10 mouse cellular contexts compared by ENCODE assay signal in genomic region chr12:78981131-78981530, GRCm38 (mm10). TPM values are rescaled to one million over a fixed set of nuclear protein-coding genes. Genes with fewer than 3 reads are reported as not detected.
DNase-seq lines count a peak whose midpoint lies in the region; ATAC-seq and TF ChIP-seq lines count a peak whose summit lies in the region.
"Had no signal": no experiment of that assay in that cellular context is flagged by ENCODE, and none has a peak within 500 bp of the region (broad histone marks: within the 10 kb centered on the region; RNA-seq: fewer than 3 reads in every experiment).

No protein-coding gene starts in this region.

- no peaks in the 10 kb centered on the region for H3K27me3 ChIP-seq in kidney, adult 2 months (replicated peaks; ENCODE audit: control insufficient read depth, insufficient read depth, low read length)
- no peaks in the 10 kb centered on the region for H3K27me3 ChIP-seq in liver, embryonic 16.5 days (ENCODE audit: control insufficient read depth, insufficient read depth, low read depth, low read length)
- H3K27me3 ChIP-seq in hindbrain, embryonic 10.5 days (ENCODE audit: insufficient read depth, poor library complexity, severe bottlenecking), result no peaks in the 10 kb centered on the region
- no peaks in the 10 kb centered on the region for H3K27me3 ChIP-seq in midbrain, embryonic 14.5 days (ENCODE audit: control insufficient read depth, insufficient read depth, low read length)
- H3K27me3 ChIP-seq: forebrain, embryonic 13.5 days had no signal

- ATAC-seq in liver, embryonic 16.5 days (ENCODE audit: low read depth), result no peak
- ATAC-seq in midbrain, embryonic 14.5 days (ENCODE audit: low FRiP score, low TSS enrichment), result no peak
- ATAC-seq: forebrain, embryonic 13.5 days had no signal

- H3K9me3 ChIP-seq in liver, embryonic 16.5 days (replicated peaks; ENCODE audit: control insufficient read depth, low read length), result no peaks in the 10 kb centered on the region
- H3K9me3 ChIP-seq in hindbrain, embryonic 10.5 days, result no peaks in the 10 kb centered on the region
- no peaks in the 10 kb centered on the region for H3K9me3 ChIP-seq in midbrain, embryonic 14.5 days (ENCODE audit: control insufficient read depth, low read length)
- H3K9me3 ChIP-seq: forebrain, embryonic 13.5 days had no signal

- TF ChIP-seq CTCF in kidney, adult 2 months (conservative IDR thresholded peaks at IDR 0.05; ENCODE audit: insufficient read depth, insufficient read length, low read depth, low read length), result no peak

- H3K4me2 ChIP-seq in liver, embryonic 16.5 days (ENCODE audit: low read depth, low read length), result peak overlapping the region; percentile 42; the same call in 1 of the 2 replicates
- H3K4me2 ChIP-seq in midbrain, embryonic 14.5 days (ENCODE audit: low read length), result no peak overlapping the region
- H3K4me2 ChIP-seq: forebrain, embryonic 13.5 days had no signal

- H3K4me1 ChIP-seq in kidney, adult 2 months (ENCODE audit: control insufficient read depth, insufficient read depth, low read length), result peaks cover 4% of the 10 kb centered on the region; the same call in 1 of the 2 replicates
- no peaks in the 10 kb centered on the region; the same call in none of the 2 replicates for H3K4me1 ChIP-seq in liver, embryonic 16.5 days (ENCODE audit: control insufficient read depth, low read depth, low read length)
- H3K4me1 ChIP-seq in hindbrain, embryonic 10.5 days (replicated peaks), result no peaks in the 10 kb centered on the region
- peaks cover 5% of the 10 kb centered on the region for H3K4me1 ChIP-seq in midbrain, embryonic 14.5 days (ENCODE audit: control insufficient read depth, insufficient read depth, low read length)

- peak overlapping the region; percentile 51 for H3K27ac ChIP-seq in kidney, adult 2 months (ENCODE audit: insufficient read depth, low read depth, low read length)
- 0 out of 2 replicates have a peak overlapping the region, but pooled peaks have one; percentile 19 for H3K27ac ChIP-seq in liver, embryonic 16.5 days (ENCODE audit: low read length)
- H3K27ac ChIP-seq in hindbrain, embryonic 10.5 days, result no peak overlapping the region
- no peak overlapping the region for H3K27ac ChIP-seq in midbrain, embryonic 14.5 days (replicated peaks; ENCODE audit: low read depth, low read length)
- H3K27ac ChIP-seq: forebrain, embryonic 13.5 days had no signal

- no peak for TF ChIP-seq POLR2A in kidney, adult 2 months (IDR thresholded peaks at IDR 0.05; ENCODE audit: low read depth, low read length)

- WGBS in kidney, adult 2 months, result 79% methylated on average over 2 of the region's 2 CpGs
- WGBS in liver, embryonic 16.5 days (ENCODE audit: insufficient replicate concordance), result 46% methylated on average over 2 of the region's 2 CpGs
- WGBS in hindbrain, embryonic 10.5 days, result 80% methylated on average over 2 of the region's 2 CpGs
- WGBS in midbrain, embryonic 14.5 days, result 77% methylated on average over 2 of the region's 2 CpGs

- no peak overlapping the region for H3K4me3 ChIP-seq in kidney, adult 2 months (ENCODE audit: insufficient read depth, low read depth, low read length)
- peak overlapping the region; percentile 49 for H3K4me3 ChIP-seq in liver, embryonic 16.5 days (ENCODE audit: low read depth, low read length)
- no peak overlapping the region for H3K4me3 ChIP-seq in hindbrain, embryonic 10.5 days
- no peak overlapping the region for H3K4me3 ChIP-seq in midbrain, embryonic 14.5 days (replicated peaks; ENCODE audit: low read depth, low read length)
- H3K4me3 ChIP-seq: forebrain, embryonic 13.5 days had no signal

- no peaks in the 10 kb centered on the region for H3K36me3 ChIP-seq in kidney, adult 2 months (ENCODE audit: control insufficient read depth, insufficient read depth, low read length)
- H3K36me3 ChIP-seq in liver, embryonic 16.5 days (ENCODE audit: control insufficient read depth, insufficient read depth), result no peaks in the 10 kb centered on the region
- H3K36me3 ChIP-seq in hindbrain, embryonic 10.5 days, result no peaks in the 10 kb centered on the region
- 0 out of 2 replicates have a peak, but pooled peaks cover 8% of the 10 kb centered on the region for H3K36me3 ChIP-seq in midbrain, embryonic 14.5 days (ENCODE audit: control insufficient read depth, insufficient read depth, low read length)

- H3K9ac ChIP-seq in liver, embryonic 16.5 days (ENCODE audit: low read depth, low read length), result no peak overlapping the region
- H3K9ac ChIP-seq in midbrain, embryonic 14.5 days (replicated peaks; ENCODE audit: low read length), result no peak overlapping the region
- H3K9ac ChIP-seq: forebrain, embryonic 13.5 days had no signal

- DNase-seq in kidney, adult 2 months, result no peak
- DNase-seq in kidney, adult 9 months, result no peak
- DNase-seq in CD4-positive, CD25-positive, alpha-beta regulatory T cell, adult 2 months (ENCODE audit: low read depth, low spot score), result peak; percentile 35
- peak; percentile 48 for DNase-seq in T-cell, adult 2 months (ENCODE audit: low spot score)
- DNase-seq in hindbrain, embryonic 10.5 days (ENCODE audit: low spot score), result no peak
- DNase-seq in cerebellum, postnatal 10 days, result no peak
- DNase-seq in midbrain, embryonic 14.5 days, result no peak
- DNase-seq: cerebellum, adult 9-11 months had no signal

RNA-seq across cellular contexts. Expression of gene Tmem229b, which starts 26.3 kb away (rescaled TPM):
- polyA plus RNA-seq in kidney, adult 2 months (2012; rRNA removed), result 5.3 and 7.4 TPM in 2 replicates
- 2.3 and 3.7 TPM in 2 replicates for polyA plus RNA-seq in liver, embryonic 16.5 days (2015; fragmentation: Nextera tagmentation; extraction: Ambion mirVana)
- 4.5 and 7.3 TPM in 2 replicates for polyA plus RNA-seq in hindbrain, embryonic 10.5 days (2016; fragmentation: Nextera tagmentation; extraction: Ambion mirVana)
- polyA plus RNA-seq in midbrain, embryonic 14.5 days (2014; fragmentation: Nextera tagmentation; extraction: Ambion mirVana), result 54.4 and 62.1 TPM in 2 replicates

RNA-seq across cellular contexts. Expression of gene Plekhh1, which starts 47.8 kb away (rescaled TPM):
- polyA plus RNA-seq in kidney, adult 2 months (2012; rRNA removed), result 9.3 and 10.8 TPM in 2 replicates
- polyA plus RNA-seq in liver, embryonic 16.5 days (2015; fragmentation: Nextera tagmentation; extraction: Ambion mirVana), result 0.13 and 0.33 TPM in 2 replicates
- polyA plus RNA-seq in hindbrain, embryonic 10.5 days (2016; fragmentation: Nextera tagmentation; extraction: Ambion mirVana), result 6.7 TPM in 2 replicates
- 1.9 and 3.1 TPM in 2 replicates for polyA plus RNA-seq in midbrain, embryonic 14.5 days (2014; fragmentation: Nextera tagmentation; extraction: Ambion mirVana)

Comparison
In these comparisons a context has a peak if more than half of its experiments do, and no peak if none do; other contexts are left out.
1. DNase-seq: peak in CD4-positive, CD25-positive, alpha-beta regulatory T cell, adult 2 months (single experiment) and T-cell, adult 2 months (single experiment); none in kidney, adult 2 months (single experiment), kidney, adult 9 months (single experiment), hindbrain, embryonic 10.5 days (single experiment), cerebellum, postnatal 10 days (0 of 2) and midbrain, embryonic 14.5 days (single experiment).
2. H3K27ac ChIP-seq: peak in kidney, adult 2 months (single experiment) and liver, embryonic 16.5 days (single experiment); none in hindbrain, embryonic 10.5 days (single experiment) and midbrain, embryonic 14.5 days (single experiment).